Mouse (Mus musculus) adipocyte (in vitro differentiated cells): ENCODE results near the gene Omp.
A peak's percentile ranks its signal among the peaks of the same experiment; 100 is the strongest.

Experiments used
- DNase-seq: peaks from one replicate; pipeline ENCODE4 v3.0.0-alpha.2; 2016; ENCODE audit warnings: low spot score

Gene Omp

DNA sequence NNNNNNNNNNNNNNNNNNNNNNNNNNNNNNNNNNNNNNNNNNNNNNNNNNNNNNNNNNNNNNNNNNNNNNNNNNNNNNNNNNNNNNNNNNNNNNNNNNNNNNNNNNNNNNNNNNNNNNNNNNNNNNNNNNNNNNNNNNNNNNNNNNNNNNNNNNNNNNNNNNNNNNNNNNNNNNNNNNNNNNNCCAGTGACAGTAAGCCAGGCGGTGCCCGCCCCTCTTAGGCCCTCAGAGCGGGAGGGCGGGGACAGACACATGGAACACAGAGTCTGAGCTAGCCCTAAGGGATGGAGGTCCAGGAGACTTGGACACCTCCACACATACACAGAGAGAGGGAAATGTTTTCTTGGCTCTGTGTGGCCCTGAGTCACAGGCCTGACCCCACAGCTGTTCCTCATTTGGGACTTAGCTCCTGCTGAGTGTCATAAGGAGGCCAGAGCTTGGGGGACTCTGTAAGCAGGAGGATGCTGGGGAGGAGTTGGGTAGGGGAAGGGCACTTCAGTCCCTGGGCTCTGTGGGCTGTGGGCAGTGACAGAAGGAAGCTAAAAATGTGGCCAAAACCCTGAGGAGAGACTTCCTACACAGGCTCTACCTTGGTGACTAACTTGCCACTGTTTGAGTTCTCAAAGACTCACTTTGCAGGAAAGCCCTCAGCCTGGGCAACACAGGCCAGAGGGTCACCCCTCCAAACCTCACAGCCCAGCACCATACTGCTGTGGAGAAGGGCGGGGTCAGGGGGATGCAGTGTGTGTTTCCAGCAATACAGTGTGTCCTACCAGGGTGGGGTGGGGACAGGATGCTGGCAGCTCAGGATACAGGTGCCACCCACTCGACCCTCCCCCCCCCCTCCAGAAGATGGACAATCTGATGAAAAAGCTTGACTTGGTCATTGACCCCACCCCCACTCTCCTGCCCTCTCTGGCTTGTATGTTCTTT lies 26.1 kb upstream of the Omp start:
- DNase-seq: peak; percentile 51

GRCm38 (mm10) chr7:98164999-98165528 lies 19.8 kb upstream of the Omp start:
- peak; percentile 56 for DNase-seq

GRCm38 (mm10) chr7:98164382-98164998 lies 19.2 kb upstream of the Omp start:
- no peak for DNase-seq

GRCm38 (mm10) chr7:98163700-98164099 lies 18.4 kb upstream of the Omp start:
- peak; percentile 67 for DNase-seq

DNA sequence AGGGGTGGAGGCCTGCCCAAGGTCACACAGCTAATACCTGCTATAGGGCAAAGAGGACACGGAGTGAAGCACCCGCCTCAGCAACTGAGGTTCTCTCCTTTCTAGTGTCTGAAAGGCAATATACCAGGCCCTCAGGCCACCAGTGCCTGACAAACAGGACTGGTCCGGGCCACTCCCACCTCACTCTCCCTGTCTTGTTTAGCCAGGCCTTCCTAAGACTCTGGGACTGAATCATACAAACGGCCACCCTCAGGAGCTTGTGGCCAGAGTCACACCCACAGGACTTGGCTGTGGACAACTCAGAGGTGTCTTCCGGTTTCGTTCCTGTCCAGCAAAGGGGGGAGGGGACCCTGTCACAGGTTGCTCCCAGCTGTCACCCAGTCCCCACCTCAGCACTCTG lies 16.9 kb upstream of the Omp start:
- no peak for DNase-seq

- DNase-seq: peak; percentile 46
Observed at GRCm38 (mm10) chr7:98160041-98160740, 14.9 kb upstream of the Omp start.

DNA sequence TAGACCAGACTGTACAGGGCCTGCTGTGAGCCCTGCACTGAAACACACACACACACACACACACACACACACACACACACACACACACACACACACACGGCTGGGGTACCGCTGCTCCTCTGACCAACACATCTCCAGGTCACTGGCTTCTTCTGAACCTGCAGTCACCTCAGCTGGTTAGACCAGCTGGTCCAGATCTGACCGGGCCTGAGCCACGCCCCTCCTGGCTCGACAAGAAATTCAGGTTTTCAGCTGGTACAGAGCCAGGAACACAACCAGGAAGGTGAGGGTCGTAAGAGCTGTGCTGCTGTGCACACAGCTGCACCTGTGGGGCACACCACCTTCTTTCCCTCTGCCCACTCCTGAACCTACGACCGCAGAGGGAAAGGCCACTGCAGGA lies 13.2 kb upstream of the Omp start:
- no peak for DNase-seq

- no peak for DNase-seq
Observed at GRCm38 (mm10) chr7:98157636-98158332, 12.5 kb upstream of the Omp start.

- no peak for DNase-seq
Observed at GRCm38 (mm10) chr7:98156280-98156665, 11.0 kb upstream of the Omp start.

DNA sequence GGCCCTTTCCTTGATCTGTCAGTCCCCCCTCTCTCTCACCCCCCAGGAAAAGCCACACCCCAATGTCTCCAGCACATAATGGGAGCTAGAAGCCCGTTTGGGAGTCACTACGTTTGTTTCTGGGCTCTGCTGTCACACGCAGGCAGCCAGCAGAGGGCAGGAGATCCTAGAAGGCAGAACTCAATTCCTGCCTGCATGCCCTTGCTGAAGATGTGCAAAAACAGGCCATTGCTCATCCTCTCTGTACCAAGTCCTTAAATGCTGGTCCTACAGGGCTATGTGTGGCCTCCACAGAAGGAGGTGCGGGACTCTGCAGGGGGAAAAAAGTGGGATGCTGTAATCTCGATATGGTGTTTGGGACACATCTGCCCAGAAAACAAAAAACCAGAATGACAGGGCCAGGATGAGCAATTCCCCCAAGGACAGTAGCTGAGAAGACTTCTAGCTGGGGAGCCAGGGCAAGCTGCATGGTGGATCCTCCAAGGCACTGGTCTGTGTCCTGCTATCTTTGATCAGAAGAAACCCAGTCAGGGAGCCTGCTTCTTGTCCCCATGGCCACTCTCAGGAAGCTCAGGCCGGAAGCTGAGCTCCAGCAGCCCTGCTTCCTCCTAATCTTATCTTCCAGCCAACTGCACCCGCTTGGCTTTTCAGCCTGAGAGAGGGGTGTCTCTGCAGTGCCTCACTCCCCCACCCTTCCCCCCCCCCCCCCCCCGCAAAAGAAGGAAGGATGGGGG lies 10.4 kb upstream of the Omp start:
- peak; percentile 73 for DNase-seq

- no peak for DNase-seq
Observed at GRCm38 (mm10) chr7:98153892-98154291, 8.6 kb upstream of the Omp start.

- no peak for DNase-seq
Observed at GRCm38 (mm10) chr7:98153345-98153744, 8.0 kb upstream of the Omp start.

DNA sequence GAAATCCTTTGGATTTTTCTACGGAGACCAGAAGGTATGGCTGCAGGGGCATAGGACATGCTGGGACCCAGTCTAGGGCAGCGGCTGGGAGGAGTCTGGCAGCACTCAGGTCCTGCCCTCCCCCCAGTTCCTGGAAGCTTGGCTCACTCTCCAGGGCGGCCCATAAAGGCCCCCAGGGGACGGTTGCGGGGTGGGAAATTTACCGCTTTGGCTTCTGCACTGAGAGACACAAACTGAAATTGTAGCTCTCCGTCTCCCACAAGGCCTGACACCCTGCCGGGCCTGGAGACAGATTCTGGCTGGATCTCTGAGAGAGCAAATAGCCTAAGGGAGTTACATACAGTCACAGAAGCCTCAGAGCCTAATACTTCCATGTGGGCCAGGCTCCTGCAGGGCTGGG lies 7.1 kb upstream of the Omp start:
- no peak for DNase-seq

GRCm38 (mm10) chr7:98150525-98150924 lies 5.2 kb upstream of the Omp start:
- peak; percentile 42 for DNase-seq

DNA sequence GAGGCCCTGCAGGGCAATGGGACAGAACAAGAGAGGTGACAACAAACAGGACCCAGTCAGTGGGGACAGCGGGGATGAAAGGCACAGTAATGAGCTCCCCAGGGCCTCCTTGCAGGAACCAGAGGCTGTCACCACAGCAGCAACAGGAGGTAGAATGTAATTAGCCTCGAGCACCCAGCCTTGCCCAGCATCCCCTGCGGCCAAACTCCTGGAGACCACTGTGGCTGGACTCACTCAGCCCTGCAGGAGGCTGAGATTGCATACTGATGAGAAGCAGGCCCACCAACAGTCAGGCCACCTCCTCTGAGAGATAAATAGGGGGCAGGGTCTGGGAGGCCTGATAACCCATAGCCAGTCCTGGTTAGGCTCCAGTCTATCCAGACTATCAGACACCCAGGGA lies 4.5 kb upstream of the Omp start:
- no peak for DNase-seq

GRCm38 (mm10) chr7:98148721-98149407 lies 3.6 kb upstream of the Omp start:
- DNase-seq: no peak

GRCm38 (mm10) chr7:98147766-98148165 lies 2.5 kb upstream of the Omp start:
- DNase-seq: no peak

DNA sequence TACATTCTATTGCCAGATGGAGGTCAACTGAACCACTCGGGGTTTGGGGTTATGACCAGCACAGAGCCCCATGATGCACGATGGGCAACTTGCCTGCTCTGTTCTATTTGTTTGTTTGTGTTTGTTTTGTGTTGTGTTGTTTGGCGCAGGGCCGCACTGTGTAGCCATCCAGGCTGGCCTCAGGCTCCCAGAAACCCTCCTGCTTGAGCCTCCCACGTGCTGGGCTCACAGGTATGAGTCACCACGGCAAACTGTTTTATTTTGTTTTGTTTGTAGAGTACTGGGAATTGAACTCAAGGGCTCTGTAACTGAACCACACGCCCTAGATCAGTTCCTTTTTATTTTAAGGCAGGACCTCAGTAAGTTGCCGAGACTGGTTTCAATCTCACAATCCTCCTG lies 1.1 kb upstream of the Omp start:
- peak; percentile 11 for DNase-seq

GRCm38 (mm10) chr7:98145842-98146446 lies 642 bp upstream of the Omp start:
- no peak for DNase-seq

DNA sequence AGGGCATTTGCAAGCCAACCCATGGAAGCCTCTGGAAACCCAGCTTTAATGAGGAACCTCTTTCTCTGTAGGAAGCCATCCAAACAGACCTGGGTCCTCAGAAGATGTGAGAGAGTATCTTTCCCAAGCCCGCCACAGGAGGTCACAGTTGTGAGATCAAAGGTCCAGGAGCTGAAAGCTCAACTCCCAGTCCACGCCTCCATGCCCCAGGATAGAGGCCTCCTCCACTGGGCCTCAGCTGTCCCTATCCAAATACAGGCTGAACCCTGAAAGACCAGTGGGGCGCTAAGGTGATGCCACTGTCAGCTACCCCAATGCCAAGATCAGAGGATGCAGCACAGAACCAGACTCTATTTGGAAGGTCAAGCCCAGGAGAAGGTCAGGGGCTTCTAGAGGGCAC lies 2.7 kb downstream of the Omp start:
- DNase-seq: no peak
